15 mouse cellular contexts compared by ENCODE assay signal in the genomic region with DNA sequence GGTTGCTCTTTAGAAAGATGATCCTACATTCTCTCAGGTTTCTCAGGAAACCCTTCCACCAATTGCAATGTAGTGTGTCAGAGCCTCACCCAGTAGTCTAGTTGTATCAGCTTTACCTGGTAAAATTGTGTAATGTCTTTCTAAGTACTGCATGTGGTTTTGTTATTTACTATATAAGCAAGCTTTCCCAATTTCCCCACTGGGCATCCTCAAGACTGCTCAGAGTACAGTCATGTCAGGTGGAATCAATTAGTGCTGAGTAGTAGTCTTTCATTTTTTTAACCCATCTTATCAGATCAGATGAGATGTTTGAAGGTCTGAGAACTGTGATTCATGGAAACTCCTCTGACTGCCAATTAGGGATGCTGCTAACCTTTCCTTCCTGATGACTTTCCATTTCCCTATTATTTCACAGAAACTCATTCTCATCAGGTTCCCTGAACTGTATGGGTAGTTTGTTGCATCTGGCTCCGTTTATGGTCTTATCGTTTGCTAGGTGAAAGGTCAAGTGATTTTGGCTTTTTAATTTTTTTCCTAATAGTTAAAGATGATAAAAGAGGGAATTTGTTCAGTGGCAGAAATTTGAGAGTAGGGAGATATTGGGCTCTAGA.
DNase-seq lines count a peak whose midpoint lies in the region; ATAC-seq lines count a peak whose summit lies in the region.
"Had no signal": no experiment of that assay in that cellular context is flagged by ENCODE, and none has a peak within 500 bp of the region (broad histone marks: within the 10 kb centered on the region; RNA-seq: fewer than 3 reads in every experiment).

No protein-coding gene starts in this region.

- H3K9me3 ChIP-seq in heart, embryonic 13.5 days = no peaks in the 10 kb centered on the region; the same call in 1 of the 2 replicates
- no peaks in the 10 kb centered on the region for H3K9me3 ChIP-seq in lung, embryonic 16.5 days (ENCODE audit: control insufficient read depth, low read length)
- H3K9me3 ChIP-seq in midbrain, embryonic 12.5 days = no peaks in the 10 kb centered on the region
- H3K9me3 ChIP-seq: forebrain, embryonic 15.5 days; liver, embryonic 15.5 days; megakaryocyte, embryonic 14.5 days had no signal

- H3K4me3 ChIP-seq in heart, embryonic 13.5 days = no peak overlapping the region
- H3K4me3 ChIP-seq in lung, embryonic 16.5 days (ENCODE audit: low read length) = no peak overlapping the region
- H3K4me3 ChIP-seq in midbrain, embryonic 12.5 days = no peak overlapping the region
- H3K4me3 ChIP-seq: forebrain, embryonic 15.5 days; left cerebral cortex, adult 2 months; liver, embryonic 15.5 days; megakaryocyte, embryonic 14.5 days had no signal

- ATAC-seq in heart, embryonic 13.5 days (ENCODE audit: extremely low read depth, insufficient number of reproducible peaks, low FRiP score, low TSS enrichment) = peak; percentile 44; the same call in 1 of the 2 replicates
- ATAC-seq in lung, embryonic 16.5 days (ENCODE audit: low read depth) = peak; percentile 26; the same call in 1 of the 2 replicates
- peak; percentile 50 for ATAC-seq in midbrain, embryonic 12.5 days (ENCODE audit: low FRiP score, low read depth)

- no peaks in the 10 kb centered on the region for H3K4me1 ChIP-seq in heart, embryonic 13.5 days
- no peaks in the 10 kb centered on the region for H3K4me1 ChIP-seq in lung, embryonic 16.5 days (replicated peaks; ENCODE audit: control insufficient read depth, insufficient read depth, low read length)
- no peaks in the 10 kb centered on the region for H3K4me1 ChIP-seq in midbrain, embryonic 12.5 days
- H3K4me1 ChIP-seq: forebrain, embryonic 15.5 days; liver, embryonic 15.5 days; megakaryocyte, embryonic 14.5 days had no signal

- H3K9ac ChIP-seq in heart, embryonic 13.5 days = no peak overlapping the region
- no peak overlapping the region for H3K9ac ChIP-seq in lung, embryonic 16.5 days (ENCODE audit: low read length)
- no peak overlapping the region for H3K9ac ChIP-seq in midbrain, embryonic 12.5 days (replicated peaks)
- H3K9ac ChIP-seq: forebrain, embryonic 15.5 days; liver, embryonic 15.5 days had no signal

- no peak for DNase-seq in heart, postnatal 4 days
- DNase-seq in lung, postnatal 14 days = no peak
- no peak for DNase-seq in frontal cortex, postnatal 36 days (ENCODE audit: low spot score in 2 of 2)
- DNase-seq in cerebellum, adult 18-20 months = no peak
- DNase-seq: cerebellum, postnatal 36 days; heart, adult 11 months; kidney, postnatal 4 days; thymus, postnatal 4 days had no signal

- H3K36me3 ChIP-seq in heart, embryonic 13.5 days = no peaks in the 10 kb centered on the region
- no peaks in the 10 kb centered on the region for H3K36me3 ChIP-seq in lung, embryonic 16.5 days (ENCODE audit: control insufficient read depth, insufficient read depth, low read length)
- H3K36me3 ChIP-seq in midbrain, embryonic 12.5 days = no peaks in the 10 kb centered on the region
- H3K36me3 ChIP-seq: forebrain, embryonic 15.5 days; liver, embryonic 15.5 days had no signal

- 78% methylated on average over 2 of the region's 2 CpGs for WGBS in heart, embryonic 13.5 days
- WGBS in lung, embryonic 16.5 days = 82% methylated on average over 2 of the region's 2 CpGs
- 92% methylated on average over 2 of the region's 2 CpGs for WGBS in midbrain, embryonic 12.5 days

- no peak overlapping the region for H3K4me2 ChIP-seq in heart, embryonic 13.5 days
- no peak overlapping the region for H3K4me2 ChIP-seq in lung, embryonic 16.5 days (ENCODE audit: low read depth, low read length)
- H3K4me2 ChIP-seq in midbrain, embryonic 12.5 days (replicated peaks) = no peak overlapping the region
- H3K4me2 ChIP-seq: forebrain, embryonic 15.5 days; liver, embryonic 15.5 days had no signal

- no peak overlapping the region for H3K27ac ChIP-seq in heart, embryonic 13.5 days (replicated peaks)
- H3K27ac ChIP-seq in lung, embryonic 16.5 days (ENCODE audit: low read length) = no peak overlapping the region
- no peak overlapping the region for H3K27ac ChIP-seq in midbrain, embryonic 12.5 days (replicated peaks)
- H3K27ac ChIP-seq: forebrain, embryonic 15.5 days; left cerebral cortex, adult 2 months; liver, embryonic 15.5 days had no signal

- no peaks in the 10 kb centered on the region for H3K27me3 ChIP-seq in heart, embryonic 13.5 days (replicated peaks)
- H3K27me3 ChIP-seq in lung, embryonic 16.5 days (ENCODE audit: control insufficient read depth, insufficient read depth, low read depth, low read length) = no peaks in the 10 kb centered on the region
- no peaks in the 10 kb centered on the region for H3K27me3 ChIP-seq in midbrain, embryonic 12.5 days
- H3K27me3 ChIP-seq: forebrain, embryonic 15.5 days; liver, embryonic 15.5 days; megakaryocyte, embryonic 14.5 days had no signal
